Comparison of ENCODE assay signal across 8 mouse cellular contexts in the genomic region with DNA sequence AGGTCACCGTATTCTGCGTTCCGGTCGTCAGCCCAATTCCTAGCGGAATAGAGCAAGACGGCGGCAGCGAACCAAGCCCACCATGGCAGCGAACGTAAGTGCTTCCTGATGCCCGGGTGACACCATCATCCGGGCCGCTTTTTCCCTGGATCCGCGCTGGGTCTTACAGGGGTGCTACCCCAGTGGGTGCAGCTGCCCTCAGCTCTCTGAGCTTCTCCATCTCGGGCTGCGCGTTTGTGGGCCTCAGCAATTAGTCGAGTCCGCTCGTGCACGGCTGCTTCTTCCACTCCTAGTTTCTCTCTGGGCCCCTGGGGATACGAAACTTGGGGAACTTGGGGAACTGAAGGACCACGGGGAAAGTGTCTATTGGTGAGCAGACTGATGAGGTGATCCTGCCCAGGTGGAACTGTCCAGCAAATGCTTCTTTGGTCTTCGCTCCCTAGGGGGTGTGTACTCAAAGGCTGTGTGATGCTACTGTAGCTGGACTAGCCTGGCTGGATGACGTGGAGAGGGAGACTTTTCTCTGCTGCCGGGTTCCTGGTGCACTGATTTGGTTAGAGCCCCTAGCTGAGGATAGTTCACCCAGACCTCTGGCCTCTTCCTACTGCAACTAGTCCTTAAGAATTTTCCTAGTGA. TPM values are rescaled to one million over a fixed set of nuclear protein-coding genes. Genes with fewer than 3 reads are reported as not detected.
DNase-seq lines count a peak whose midpoint lies in the region; ATAC-seq lines count a peak whose summit lies in the region.

No protein-coding gene starts in this region.

- no peaks in the 10 kb centered on the region for H3K27me3 ChIP-seq in kidney, embryonic 16.5 days (ENCODE audit: insufficient read depth, low read length)
- H3K27me3 ChIP-seq in hindbrain, embryonic 13.5 days: no peaks in the 10 kb centered on the region

- H3K9me3 ChIP-seq in kidney, embryonic 16.5 days (ENCODE audit: low read length): no peaks in the 10 kb centered on the region
- no peaks in the 10 kb centered on the region for H3K9me3 ChIP-seq in hindbrain, embryonic 13.5 days

- H3K27ac ChIP-seq in kidney, embryonic 16.5 days (ENCODE audit: low read length): peak overlapping the region; percentile 48
- 0 out of 2 replicates have a peak overlapping the region, but pooled peaks have one; percentile 9 for H3K27ac ChIP-seq in brown adipose tissue, adult 24 weeks (replicated peaks; ENCODE audit: low read depth, low read length)
- H3K27ac ChIP-seq in hindbrain, embryonic 13.5 days: peak overlapping the region; percentile 69

- peak overlapping the region; percentile 70 for H3K4me3 ChIP-seq in kidney, embryonic 16.5 days (ENCODE audit: low read length)
- peak overlapping the region; percentile 82 for H3K4me3 ChIP-seq in brown adipose tissue, adult 24 weeks (ENCODE audit: insufficient read depth, low read depth, low read length)
- H3K4me3 ChIP-seq in hindbrain, embryonic 13.5 days: peak overlapping the region; percentile 81

- DNase-seq in kidney, adult 8-10 months: no peak
- DNase-seq in layer of hippocampus, postnatal 10 days (ENCODE audit: low spot score in 2 of 2): no peak
- DNase-seq in cerebellum, adult 8-10 months: no peak
- DNase-seq in embryo, embryonic 11 days: no peak

- H3K4me2 ChIP-seq in kidney, embryonic 16.5 days (replicated peaks; ENCODE audit: low read depth, low read length): peak overlapping the region; percentile 66
- peak overlapping the region; percentile 85 for H3K4me2 ChIP-seq in hindbrain, embryonic 13.5 days

- peaks cover 22% of the 10 kb centered on the region for H3K4me1 ChIP-seq in kidney, embryonic 16.5 days (ENCODE audit: insufficient read depth, low read length)
- H3K4me1 ChIP-seq in brown adipose tissue, adult 24 weeks (ENCODE audit: control insufficient read depth, insufficient read depth, insufficient read length, low read length): peaks cover 8% of the 10 kb centered on the region; the same call in 1 of the 2 replicates
- H3K4me1 ChIP-seq in hindbrain, embryonic 13.5 days (replicated peaks): peaks cover 36% of the 10 kb centered on the region

- H3K36me3 ChIP-seq in kidney, embryonic 16.5 days (ENCODE audit: insufficient read depth, low read length): peaks cover 24% of the 10 kb centered on the region; the same call in 1 of the 2 replicates
- peaks cover 27% of the 10 kb centered on the region for H3K36me3 ChIP-seq in hindbrain, embryonic 13.5 days

- peak overlapping the region; percentile 75 for H3K9ac ChIP-seq in kidney, embryonic 16.5 days (replicated peaks; ENCODE audit: low read length)
- H3K9ac ChIP-seq in hindbrain, embryonic 13.5 days: peak overlapping the region; percentile 83

- peak; percentile 49 for ATAC-seq in kidney, embryonic 16.5 days (ENCODE audit: low FRiP score, low TSS enrichment)
- ATAC-seq in hindbrain, embryonic 13.5 days (ENCODE audit: low FRiP score): peak; percentile 56
- ATAC-seq in megakaryocyte-erythroid progenitor cell, adult 5-6 weeks (replicated peaks; ENCODE audit: low FRiP score, low TSS enrichment, poor library complexity, severe bottlenecking): peak; percentile 36

- WGBS in kidney, embryonic 16.5 days: under 1% methylated on average over 27 of the region's 27 CpGs
- under 1% methylated on average over 27 of the region's 27 CpGs for WGBS in hindbrain, embryonic 13.5 days

RNA-seq across cellular contexts. Expression of gene Tmem43, which starts 0.4 kb away (rescaled TPM):
- 52.3 and 54.3 TPM in 2 replicates for polyA plus RNA-seq in kidney, embryonic 16.5 days (2015; fragmentation: Nextera tagmentation; extraction: Ambion mirVana)
- 33.9 and 34.2 TPM in 2 replicates for polyA plus RNA-seq in brown adipose tissue, adult 24 weeks (2012; ENCODE audit: insufficient read depth, insufficient read length, missing spikeins)
- polyA plus RNA-seq in hindbrain, embryonic 13.5 days (2015; fragmentation: Nextera tagmentation; extraction: Ambion mirVana): 43.5 and 44.3 TPM in 2 replicates
- 18.7 and 19.4 TPM in 2 replicates for total RNA-seq in megakaryocyte-erythroid progenitor cell, adult 5-6 weeks (2014; fragmentation: Nextera tagmentation)
- total RNA-seq in megakaryocyte-erythroid progenitor cell, adult 5-6 weeks (2017): 16.0 and 22.4 TPM in 2 replicates
- total RNA-seq in layer of hippocampus, postnatal 10 days (2021): 10 to 100 TPM; 28.4 to 32.1 TPM

RNA-seq across cellular contexts. Expression of gene Chchd4, which starts 0.6 kb away (rescaled TPM):
- polyA plus RNA-seq in kidney, embryonic 16.5 days (2015; fragmentation: Nextera tagmentation; extraction: Ambion mirVana): 32.8 and 34.2 TPM in 2 replicates
- 15.7 and 19.6 TPM in 2 replicates for polyA plus RNA-seq in brown adipose tissue, adult 24 weeks (2012; ENCODE audit: insufficient read depth, insufficient read length, missing spikeins)
- 29.9 and 30.4 TPM in 2 replicates for polyA plus RNA-seq in hindbrain, embryonic 13.5 days (2015; fragmentation: Nextera tagmentation; extraction: Ambion mirVana)
- 23.1 and 26.8 TPM in 2 replicates for total RNA-seq in megakaryocyte-erythroid progenitor cell, adult 5-6 weeks (2014; fragmentation: Nextera tagmentation)
- total RNA-seq in megakaryocyte-erythroid progenitor cell, adult 5-6 weeks (2017): 24.1 and 24.9 TPM in 2 replicates
- 10 to 100 TPM; 21.6 to 21.9 TPM for total RNA-seq in layer of hippocampus, postnatal 10 days (2021)

RNA-seq across cellular contexts. Expression of gene Xpc, which starts 41.8 kb away (rescaled TPM):
- polyA plus RNA-seq in kidney, embryonic 16.5 days (2015; fragmentation: Nextera tagmentation; extraction: Ambion mirVana): 28.9 and 30.3 TPM in 2 replicates
- polyA plus RNA-seq in brown adipose tissue, adult 24 weeks (2012; ENCODE audit: insufficient read depth, insufficient read length, missing spikeins): 8.6 and 15.5 TPM in 2 replicates
- polyA plus RNA-seq in hindbrain, embryonic 13.5 days (2015; fragmentation: Nextera tagmentation; extraction: Ambion mirVana): 22.2 and 24.8 TPM in 2 replicates
- 8.8 and 10.4 TPM in 2 replicates for total RNA-seq in megakaryocyte-erythroid progenitor cell, adult 5-6 weeks (2014; fragmentation: Nextera tagmentation)
- 25.1 and 35.4 TPM in 2 replicates for total RNA-seq in megakaryocyte-erythroid progenitor cell, adult 5-6 weeks (2017)
- total RNA-seq in layer of hippocampus, postnatal 10 days (2021): 10 to 100 TPM; 12.6 to 13.7 TPM

RNA-seq across cellular contexts. Expression of gene Lsm3, which starts 41.8 kb away (rescaled TPM):
- polyA plus RNA-seq in kidney, embryonic 16.5 days (2015; fragmentation: Nextera tagmentation; extraction: Ambion mirVana): 251 and 258 TPM in 2 replicates
- 50.9 and 64.4 TPM in 2 replicates for polyA plus RNA-seq in brown adipose tissue, adult 24 weeks (2012; ENCODE audit: insufficient read depth, insufficient read length, missing spikeins)
- 162 and 169 TPM in 2 replicates for polyA plus RNA-seq in hindbrain, embryonic 13.5 days (2015; fragmentation: Nextera tagmentation; extraction: Ambion mirVana)
- 211 and 214 TPM in 2 replicates for total RNA-seq in megakaryocyte-erythroid progenitor cell, adult 5-6 weeks (2014; fragmentation: Nextera tagmentation)
- 372 and 520 TPM in 2 replicates for total RNA-seq in megakaryocyte-erythroid progenitor cell, adult 5-6 weeks (2017)
- total RNA-seq in layer of hippocampus, postnatal 10 days (2021): 10 to 100 TPM; 45.7 to 52.1 TPM

Comparison
In these comparisons a context has a peak if more than half of its experiments do, and no peak if none do; other contexts are left out.
1. H3K27ac ChIP-seq: peak in every context shown above with its lines; median percentile 69 in hindbrain, embryonic 13.5 days; 48 in kidney, embryonic 16.5 days; 9 in brown adipose tissue, adult 24 weeks.